Mouse (Mus musculus) erythroid progenitor cell, adult 5-6 weeks (primary cell): Measurements from ENCODE around the gene Dhrs9. TPM values are rescaled to one million over a fixed set of nuclear protein-coding genes. Genes with fewer than 3 reads are reported as not detected.

ENCODE experiments used
- ATAC-seq: replicated peaks from 2 replicates; pipeline ENCODE4 v1.8.0; 2016; ENCODE audit warnings: moderate number of reproducible peaks, mild to moderate bottlenecking, moderate TSS enrichment, inconsistent platforms; ENCODE audit not compliant: poor library complexity, low FRiP score, severe bottlenecking
- total RNA-seq, 2 experiments: library from RNA; stranded (forward) in 1 of 2; stranded (reverse) in 1 of 2; fragments of 150-400 nt in 1 of 2; fragments of 186-747, 209-891 nt in 1 of 2; gene quantifications; 2 replicates each; pipeline versions ENCODE4 v1.2.3 to v1.2.4; 2015 to 2017; ENCODE audit warnings: low replicate concordance in 2 of 2

Dhrs9 gene
- total RNA-seq, 2 experiments from 2014 or later, result 2.0 to 7.5 TPM

- no peak for ATAC-seq
These were observed 34.3 kb downstream of the Dhrs9 start for GRCm38 (mm10) chr2:69414539-69414938.

GRCm38 (mm10) chr2:69415070-69415469 lies 34.8 kb downstream of the Dhrs9 start:
- no peak for ATAC-seq

- no peak for ATAC-seq
These were observed 38.1 kb downstream of the Dhrs9 start for GRCm38 (mm10) chr2:69418294-69418881.

GRCm38 (mm10) chr2:69424829-69425228 lies 44.6 kb downstream of the Dhrs9 start:
- no peak for ATAC-seq

- no peak for ATAC-seq
These were observed 45.8 kb downstream of the Dhrs9 start for GRCm38 (mm10) chr2:69426081-69426480.

GRCm38 (mm10) chr2:69427141-69427540 lies 46.9 kb downstream of the Dhrs9 start:
- no peak for ATAC-seq

- ATAC-seq, result no peak
These were observed 47.9 kb downstream of the Dhrs9 start for GRCm38 (mm10) chr2:69428116-69428515.

- no peak for ATAC-seq
These were observed 61.4 kb downstream of the Dhrs9 start for GRCm38 (mm10) chr2:69441656-69442055.

- no peak for ATAC-seq
These were observed 65.7 kb downstream of the Dhrs9 start for GRCm38 (mm10) chr2:69445896-69446472.

GRCm38 (mm10) chr2:69448581-69448980 lies 68.3 kb downstream of the Dhrs9 start:
- no peak for ATAC-seq

- no peak for ATAC-seq
These were observed 70.9 kb downstream of the Dhrs9 start for GRCm38 (mm10) chr2:69451128-69451527.

Other genes with a start within 250 kb of the Dhrs9 start
- gene Nostrin, start 244.6 kb upstream of the Dhrs9 start, total RNA-seq (2015; ENCODE audit: low replicate concordance), result 0.72 TPM in 1 of 2 replicates, not detected in the other
- not detected in 2 replicates for gene Nostrin, start 244.6 kb upstream of the Dhrs9 start, total RNA-seq (2017; ENCODE audit: low replicate concordance)
- gene Spc25, start 174.3 kb upstream of the Dhrs9 start, total RNA-seq (2015; ENCODE audit: low replicate concordance), result 281 and 359 TPM in 2 replicates
- gene Spc25, start 174.3 kb upstream of the Dhrs9 start, total RNA-seq (2017; ENCODE audit: low replicate concordance), result 425 and 429 TPM in 2 replicates
- gene G6pc2, start 169.4 kb upstream of the Dhrs9 start, total RNA-seq (2015; ENCODE audit: low replicate concordance), result not detected in 2 replicates
- gene G6pc2, start 169.4 kb upstream of the Dhrs9 start, total RNA-seq (2017; ENCODE audit: low replicate concordance), result not detected in 2 replicates
- not detected in 2 replicates for gene Abcb11, start 37.8 kb upstream of the Dhrs9 start, total RNA-seq (2015; ENCODE audit: low replicate concordance)
- not detected in 2 replicates for gene Abcb11, start 37.8 kb upstream of the Dhrs9 start, total RNA-seq (2017; ENCODE audit: low replicate concordance)
- not detected in 2 replicates for gene Lrp2, start 205.6 kb downstream of the Dhrs9 start, total RNA-seq (2015; ENCODE audit: low replicate concordance)
- not detected in 2 replicates for gene Lrp2, start 205.6 kb downstream of the Dhrs9 start, total RNA-seq (2017; ENCODE audit: low replicate concordance)